Mouse (Mus musculus) embryonic stem cell, embryonic (primary cell): Measurements from ENCODE around the gene Zfp462.

ENCODE experiments used
- CTCF ChIA-PET, 4 experiments: fragments of 300-600 bp in 2 of 4; fragments of 350-600 bp in 2 of 4; sonication (Branson Sonifier 250); formaldehyde crosslinking; loops; one replicate each; lab custom pipeline; 2022; ENCODE audit warnings: inconsistent platforms in 2 of 4; lab: Charles Lee
- POLR2A ChIA-PET, 4 experiments: fragments of 300-600 bp in 2 of 4; fragments of 350-600 bp in 2 of 4; sonication (Branson Sonifier 250); formaldehyde crosslinking; loops; one replicate each; lab custom pipeline; 2022; ENCODE audit warnings: antibody characterized with exemption in 4 of 4, inconsistent platforms in 1 of 4; lab: Charles Lee

The Zfp462 gene

GRCm38 (mm10) chr4:54947991-54948615 is 3.3 kb downstream of the Zfp462 start:
- ChIA-PET POLR2A (interaction anchor here (0.6 to 6.3 kb wide), 28 partner anchors 10 to 516 kb away, joined by 3 to 45 read pairs (median 4); no protein-coding TSS in a partner anchor), CTCF (interaction anchor here in 2 of 4 experiments (0.6 to 1.0 kb wide), 2 partner anchors 59 to 689 kb away, joined by 5 to 7 read pairs; no protein-coding TSS in a partner anchor)

GRCm38 (mm10) chr4:54948616-54949560 is 4.0 kb downstream of the Zfp462 start:
- CTCF ChIA-PET = interaction anchor here in 3 of 4 experiments (0.6 to 1.0 kb wide), 4 partner anchors 15 to 335 kb away, joined by 3 to 5 read pairs (median 4); no protein-coding TSS in a partner anchor
- POLR2A ChIA-PET = interaction anchor here (0.6 to 6.3 kb wide), 39 partner anchors 9 to 1108 kb away, joined by 3 to 45 read pairs (median 4); no protein-coding TSS in a partner anchor

GRCm38 (mm10) chr4:54949561-54949940 is 4.7 kb downstream of the Zfp462 start:
- CTCF ChIA-PET = interaction anchor here in 2 of 4 experiments (0.7 to 0.8 kb wide), 2 partner anchors 14 to 138 kb away, joined by 3 to 4 read pairs; no protein-coding TSS in a partner anchor

GRCm38 (mm10) chr4:54950136-54950535 is 5.3 kb downstream of the Zfp462 start:
- ChIA-PET POLR2A (interaction anchor here in 3 of 4 experiments (0.6 to 6.3 kb wide), 18 partner anchors 8 to 1110 kb away, joined by 3 to 45 read pairs (median 6); no protein-coding TSS in a partner anchor), CTCF (no interaction called here)

More at GRCm38 (mm10) chr4:54949561-54949940, 4.7 kb downstream of the Zfp462 start:
- POLR2A ChIA-PET = interaction anchor here (0.6 to 6.3 kb wide), 26 partner anchors 8 to 1109 kb away, joined by 3 to 45 read pairs (median 4); no protein-coding TSS in a partner anchor

GRCm38 (mm10) chr4:54950866-54951265 is 6.0 kb downstream of the Zfp462 start:
- CTCF ChIA-PET = no interaction called here
- POLR2A ChIA-PET = interaction anchor here in 2 of 4 experiments (0.7 to 2.9 kb wide), 3 partner anchors 14 to 36 kb away, joined by 3 to 16 read pairs (median 3); no protein-coding TSS in a partner anchor

- POLR2A ChIA-PET = interaction anchor here in 2 of 4 experiments (0.8 to 1.9 kb wide), 8 partner anchors 9 to 98 kb away, joined by 3 to 6 read pairs (median 3); partner anchors contain the start of gene Zfp462 (in 1 of the 2)
- CTCF ChIA-PET = no interaction called here
Measured at GRCm38 (mm10) chr4:54953657-54954395, 9.0 kb downstream of the Zfp462 start.

GRCm38 (mm10) chr4:54954455-54954854 is 9.6 kb downstream of the Zfp462 start:
- POLR2A ChIA-PET = interaction anchor here in 3 of 4 experiments (0.5 to 1.9 kb wide), 4 partner anchors 33 to 341 kb away, joined by 3 to 6 read pairs (median 4); no protein-coding TSS in a partner anchor
- CTCF ChIA-PET = no interaction called here

- POLR2A ChIA-PET = interaction anchor here in 3 of 4 experiments (0.5 to 6.1 kb wide), 4 partner anchors 12 to 92 kb away, joined by 3 to 45 read pairs (median 6); partner anchors contain the start of gene Zfp462 (in 1 of the 3)
- CTCF ChIA-PET = no interaction called here
Measured at GRCm38 (mm10) chr4:54960776-54961175, 15.9 kb downstream of the Zfp462 start.

GRCm38 (mm10) chr4:54962141-54962540 is 17.3 kb downstream of the Zfp462 start:
- ChIA-PET CTCF (no interaction called here), POLR2A (interaction anchor here in 1 of 4 experiments (1.1 kb wide), 1 partner anchor 13 kb away, joined by 4 read pairs; no protein-coding TSS in a partner anchor)

- ChIA-PET CTCF (interaction anchor here in 1 of 4 experiments (0.7 to 1.0 kb wide), 2 partner anchors 14 to 18 kb away, joined by 3 read pairs; partner anchors contain the start of gene Zfp462), POLR2A (interaction anchor here in 3 of 4 experiments (0.5 to 2.9 kb wide), 12 partner anchors 9 to 46 kb away, joined by 3 to 19 read pairs (median 8); partner anchors contain the start of gene Zfp462 (in 1 of the 3))
Measured at GRCm38 (mm10) chr4:54963551-54963950, 18.7 kb downstream of the Zfp462 start.

GRCm38 (mm10) chr4:54965169-54965695 is 20.4 kb downstream of the Zfp462 start:
- CTCF ChIA-PET = no interaction called here
- POLR2A ChIA-PET = interaction anchor here in 2 of 4 experiments (0.5 to 2.9 kb wide), 19 partner anchors 8 to 172 kb away, joined by 3 to 19 read pairs (median 4); partner anchors contain the start of gene Zfp462 (in 1 of the 2)

GRCm38 (mm10) chr4:54966161-54966806 is 21.4 kb downstream of the Zfp462 start:
- ChIA-PET CTCF (no interaction called here), POLR2A (interaction anchor here in 2 of 4 experiments (0.6 to 2.6 kb wide), 11 partner anchors 12 to 168 kb away, joined by 3 to 9 read pairs (median 5); no protein-coding TSS in a partner anchor)

GRCm38 (mm10) chr4:54967166-54967565 is 22.3 kb downstream of the Zfp462 start:
- POLR2A ChIA-PET = interaction anchor here in 2 of 4 experiments (0.5 to 2.6 kb wide), 13 partner anchors 11 to 367 kb away, joined by 3 to 9 read pairs (median 6); no protein-coding TSS in a partner anchor
- CTCF ChIA-PET = no interaction called here

- POLR2A ChIA-PET = interaction anchor here in 3 of 4 experiments (0.6 to 2.6 kb wide), 12 partner anchors 10 to 546 kb away, joined by 3 to 9 read pairs (median 6); no protein-coding TSS in a partner anchor
- CTCF ChIA-PET = no interaction called here
Measured at GRCm38 (mm10) chr4:54967721-54968120, 22.9 kb downstream of the Zfp462 start.

- ChIA-PET CTCF (interaction anchor here in 1 of 4 experiments (0.7 kb wide), 1 partner anchor 88 kb away, joined by 3 read pairs; no protein-coding TSS in a partner anchor), POLR2A (interaction anchor here in 3 of 4 experiments (0.6 to 2.7 kb wide), 9 partner anchors 11 to 108 kb away, joined by 3 to 10 read pairs (median 6); partner anchors contain the start of gene Zfp462 (in 1 of the 3))
Measured at GRCm38 (mm10) chr4:54969671-54970295, 24.9 kb downstream of the Zfp462 start.

- CTCF ChIA-PET = no interaction called here
Measured at GRCm38 (mm10) chr4:54971386-54971785, 26.5 kb downstream of the Zfp462 start.

More at GRCm38 (mm10) chr4:54971386-54971785, 26.5 kb downstream of the Zfp462 start:
- POLR2A ChIA-PET = interaction anchor here in 1 of 4 experiments (3.4 to 4.3 kb wide), 2 partner anchors 16 to 34 kb away, joined by 16 to 19 read pairs; no protein-coding TSS in a partner anchor
